Mouse (Mus musculus): ENCODE measurements around the gene Ube2n. TPM values are rescaled to one million over a fixed set of nuclear protein-coding genes. Genes with fewer than 3 reads are reported as not detected.
A peak's percentile ranks its signal among the peaks of the same experiment; 100 is the strongest.

The Ube2n gene
- polyA plus RNA-seq, 1 experiment from 2014 or later: 471 TPM

- H3K9me3 ChIP-seq (ENCODE audit: control insufficient read depth, low read length): no peaks in the 10 kb centered on the region
- H3K4me1 ChIP-seq (replicated peaks; ENCODE audit: control insufficient read depth, insufficient read depth, low read length): no peaks in the 10 kb centered on the region
- no peak overlapping the region for H3K27ac ChIP-seq (ENCODE audit: low read depth, low read length)
- 71% methylated on average over 7 of the region's 7 CpGs for WGBS
- DNase-seq (ENCODE audit: low spot score) (no peak), ATAC-seq (ENCODE audit: low FRiP score) (no peak)
- H3K9ac ChIP-seq (ENCODE audit: low read depth, low read length): no peak overlapping the region
- H3K27me3 ChIP-seq (ENCODE audit: control insufficient read depth, insufficient read depth, low read length): no peaks in the 10 kb centered on the region
- H3K36me3 ChIP-seq (ENCODE audit: control insufficient read depth, insufficient read depth, low read length): no peaks in the 10 kb centered on the region
- no peak overlapping the region for H3K4me2 ChIP-seq (replicated peaks; ENCODE audit: low read depth, low read length)
- H3K4me3 ChIP-seq (ENCODE audit: low read depth, low read length): no peak overlapping the region
Measured at GRCm38 (mm10) chr10:95559426-95559825, 44.5 kb downstream of the Ube2n start.

- no peak overlapping the region for H3K4me3 ChIP-seq (ENCODE audit: low read depth, low read length)
- H3K9ac ChIP-seq (ENCODE audit: low read depth, low read length): no peak overlapping the region
- no peaks in the 10 kb centered on the region; the same call in 1 of the 2 replicates for H3K4me1 ChIP-seq (replicated peaks; ENCODE audit: control insufficient read depth, insufficient read depth, low read length)
- H3K27ac ChIP-seq (ENCODE audit: low read depth, low read length): no peak overlapping the region
- whole genome bisulfite sequencing: 89% methylated on average over 9 of the region's 9 CpGs
- no peaks in the 10 kb centered on the region for H3K9me3 ChIP-seq (ENCODE audit: control insufficient read depth, low read length)
- H3K27me3 ChIP-seq (ENCODE audit: control insufficient read depth, insufficient read depth, low read length): no peaks in the 10 kb centered on the region
- no peak for DNase-seq (ENCODE audit: low spot score)
- no peaks in the 10 kb centered on the region for H3K36me3 ChIP-seq (ENCODE audit: control insufficient read depth, insufficient read depth, low read length)
- no peak overlapping the region for H3K4me2 ChIP-seq (replicated peaks; ENCODE audit: low read depth, low read length)
- no peak for ATAC-seq (ENCODE audit: low FRiP score)
Measured at GRCm38 (mm10) chr10:95560394-95560983, 45.5 kb downstream of the Ube2n start.

GRCm38 (mm10) chr10:95561616-95562015 lies 46.7 kb downstream of the Ube2n start:
- no peak overlapping the region for H3K27ac ChIP-seq (ENCODE audit: low read depth, low read length)
- ATAC-seq (ENCODE audit: low FRiP score) (no peak), DNase-seq (ENCODE audit: low spot score) (no peak)
- H3K9me3 ChIP-seq (ENCODE audit: control insufficient read depth, low read length): no peaks in the 10 kb centered on the region
- WGBS: 59% methylated on average over 7 of the region's 7 CpGs
- no peaks in the 10 kb centered on the region; the same call in 1 of the 2 replicates for H3K4me1 ChIP-seq (replicated peaks; ENCODE audit: control insufficient read depth, insufficient read depth, low read length)
- peak overlapping the region; percentile 71 for H3K4me2 ChIP-seq (replicated peaks; ENCODE audit: low read depth, low read length)
- no peaks in the 10 kb centered on the region for H3K27me3 ChIP-seq (ENCODE audit: control insufficient read depth, insufficient read depth, low read length)
- H3K36me3 ChIP-seq (ENCODE audit: control insufficient read depth, insufficient read depth, low read length): no peaks in the 10 kb centered on the region
- peak overlapping the region; percentile 97 for H3K4me3 ChIP-seq (ENCODE audit: low read depth, low read length)
- peak overlapping the region; percentile 98 for H3K9ac ChIP-seq (ENCODE audit: low read depth, low read length)

GRCm38 (mm10) chr10:95562395-95562794 lies 47.5 kb downstream of the Ube2n start:
- H3K4me1 ChIP-seq (replicated peaks; ENCODE audit: control insufficient read depth, insufficient read depth, low read length): no peaks in the 10 kb centered on the region; the same call in 1 of the 2 replicates

GRCm38 (mm10) chr10:95562859-95563841 lies 48.2 kb downstream of the Ube2n start:
- Histone ChIP-seq H3K4me3 (ENCODE audit: low read depth, low read length) (peak overlapping the region; percentile 97), H3K27ac (ENCODE audit: low read depth, low read length) (peak overlapping the region; percentile 93), H3K27me3 (ENCODE audit: control insufficient read depth, insufficient read depth, low read length) (no peaks in the 10 kb centered on the region), H3K4me1 (replicated peaks; ENCODE audit: control insufficient read depth, insufficient read depth, low read length) (no peaks in the 10 kb centered on the region; the same call in 1 of the 2 replicates), H3K36me3 (ENCODE audit: control insufficient read depth, insufficient read depth, low read length) (no peaks in the 10 kb centered on the region), H3K9ac (ENCODE audit: low read depth, low read length) (peak overlapping the region; percentile 98), H3K4me2 (replicated peaks; ENCODE audit: low read depth, low read length) (peak overlapping the region; percentile 71), H3K9me3 (ENCODE audit: control insufficient read depth, low read length) (no peaks in the 10 kb centered on the region)
- peak; percentile 72 for ATAC-seq (ENCODE audit: low FRiP score)
- under 1% methylated on average over 58 of the region's 65 CpGs for WGBS
- peak; percentile 73 for DNase-seq (ENCODE audit: low spot score)

More at GRCm38 (mm10) chr10:95562395-95562794, 47.5 kb downstream of the Ube2n start:
- peak overlapping the region; percentile 71 for H3K4me2 ChIP-seq (replicated peaks; ENCODE audit: low read depth, low read length)
- no peaks in the 10 kb centered on the region for H3K36me3 ChIP-seq (ENCODE audit: control insufficient read depth, insufficient read depth, low read length)
- H3K27me3 ChIP-seq (ENCODE audit: control insufficient read depth, insufficient read depth, low read length): no peaks in the 10 kb centered on the region
- no peak overlapping the region for H3K27ac ChIP-seq (ENCODE audit: low read depth, low read length)
- DNase-seq (ENCODE audit: low spot score): peak; percentile 28
- no peaks in the 10 kb centered on the region for H3K9me3 ChIP-seq (ENCODE audit: control insufficient read depth, low read length)
- peak overlapping the region; percentile 97 for H3K4me3 ChIP-seq (ENCODE audit: low read depth, low read length)
- no peak for ATAC-seq (ENCODE audit: low FRiP score)
- 16% methylated on average over 8 of the region's 8 CpGs for WGBS
- H3K9ac ChIP-seq (ENCODE audit: low read depth, low read length): peak overlapping the region; percentile 98

GRCm38 (mm10) chr10:95563851-95564845 lies 49.2 kb downstream of the Ube2n start, which contains the start of gene Nudt4:
Nudt4 (minus strand) TSS chr10:95564146.
- peak within 1 kb of the TSS; percentile 71 for H3K4me2 ChIP-seq (replicated peaks; ENCODE audit: low read depth, low read length)
- peak within 1 kb of the TSS; percentile 98 for H3K9ac ChIP-seq (ENCODE audit: low read depth, low read length)
- peak within 1 kb of the TSS; percentile 97 for H3K4me3 ChIP-seq (ENCODE audit: low read depth, low read length)
- peak; percentile 93 for ATAC-seq (ENCODE audit: low FRiP score)
- H3K27me3 ChIP-seq (ENCODE audit: control insufficient read depth, insufficient read depth, low read length): no peaks in the 10 kb centered on the region
- WGBS: 3% methylated on average over 43 of the region's 97 CpGs
- H3K36me3 ChIP-seq (ENCODE audit: control insufficient read depth, insufficient read depth, low read length): no peaks in the 10 kb centered on the region
- peak; percentile 98 for DNase-seq (ENCODE audit: low spot score)
- no peaks in the 10 kb centered on the region; the same call in 1 of the 2 replicates for H3K4me1 ChIP-seq (replicated peaks; ENCODE audit: control insufficient read depth, insufficient read depth, low read length)
- peak within 1 kb of the TSS; percentile 93 for H3K27ac ChIP-seq (ENCODE audit: low read depth, low read length)
- H3K9me3 ChIP-seq (ENCODE audit: control insufficient read depth, low read length): no peaks in the 10 kb centered on the region

GRCm38 (mm10) chr10:95565156-95565854 lies 50.4 kb downstream of the Ube2n start:
- Histone ChIP-seq H3K9me3 (ENCODE audit: control insufficient read depth, low read length) (no peaks in the 10 kb centered on the region), H3K9ac (ENCODE audit: low read depth, low read length) (no peak overlapping the region), H3K27ac (ENCODE audit: low read depth, low read length) (no peak overlapping the region), H3K4me2 (replicated peaks; ENCODE audit: low read depth, low read length) (no peak overlapping the region), H3K27me3 (ENCODE audit: control insufficient read depth, insufficient read depth, low read length) (no peaks in the 10 kb centered on the region), H3K4me3 (ENCODE audit: low read depth, low read length) (no peak overlapping the region), H3K36me3 (ENCODE audit: control insufficient read depth, insufficient read depth, low read length) (no peaks in the 10 kb centered on the region), H3K4me1 (replicated peaks; ENCODE audit: control insufficient read depth, insufficient read depth, low read length) (no peaks in the 10 kb centered on the region; the same call in 1 of the 2 replicates)
- no peak for ATAC-seq (ENCODE audit: low FRiP score)
- peak; percentile 48 for DNase-seq (ENCODE audit: low spot score)
- 16% methylated on average over 14 of the region's 14 CpGs for WGBS
